Mouse (Mus musculus) bone marrow, adult 2 months (tissue): ENCODE measurements at regions not wholly inside any gene's neighbourhood (a gene's known extent, or its start where the extent isn't known, plus 50 kb on each side); places are given as distances from the start of the nearest gene placed in this dataset.

ENCODE experiments used
- H3K27ac ChIP-seq: fragments of 200-500 bp; 2 replicates; pipeline ENCODE4 v1.5.1; 2012; ENCODE audit warnings: low read depth, mild to moderate bottlenecking, control low read depth, inconsistent platforms, low read length; ENCODE audit not compliant: control insufficient read depth, poor library complexity, insufficient read depth
- H3K4me1 ChIP-seq: fragments of 200-500 bp; 2 replicates; pipeline ENCODE4 v1.6.1; 2011; ENCODE audit warnings: low read length; ENCODE audit not compliant: control insufficient read depth, insufficient read depth
- H3K4me3 ChIP-seq: fragments of 200-500 bp; replicated peaks from 2 replicates; pipeline ENCODE3; 2011; ENCODE audit warnings: mild to moderate bottlenecking, low read depth, low read length, control low read depth; ENCODE audit not compliant: control insufficient read depth
- CTCF ChIP-seq: fragments of 200-500 bp; IDR thresholded peaks from 2 replicates; pipeline ENCODE4 v1.5.1; 2011; ENCODE audit warnings: low read length, control low read depth; ENCODE audit not compliant: control insufficient read depth, insufficient read depth
- POLR2A ChIP-seq: fragments of 200-500 bp; IDR thresholded peaks from 2 replicates; pipeline ENCODE4 v1.6.1; 2011; ENCODE audit warnings: low read depth, mild to moderate bottlenecking, control low read depth, low read length, borderline replicate concordance; ENCODE audit not compliant: control insufficient read depth
- WGBS: fragments of 180-500 bp; shearing (Covaris S2); methylation state at CpG from one replicate; pipeline ENCODE4 v1.1.7; 2018; 5-methylcytosine and 5-hydroxymethylcytosine counted together

GRCm38 (mm10) chr14:105448919-105449458, 190.6 kb downstream of the Ndfip2 start:
- WGBS: 26% methylated on average over 3 of the region's 3 CpGs
- no peak for TF ChIP-seq CTCF
- TF ChIP-seq POLR2A: no peak
- Histone ChIP-seq H3K27ac (no peak overlapping the region), H3K4me3 (no peak overlapping the region), H3K4me1 (no peaks in the 10 kb centered on the region)

- H3K27ac ChIP-seq: no peak overlapping the region
- TF ChIP-seq CTCF (no peak), POLR2A (no peak)
- H3K4me3 ChIP-seq: no peak overlapping the region
- 86% methylated on average over 5 of the region's 5 CpGs for WGBS
- H3K4me1 ChIP-seq: no peaks in the 10 kb centered on the region
Observed at GRCm38 (mm10) chr14:105447088-105447487, 188.7 kb downstream of the Ndfip2 start.

GRCm38 (mm10) chr14:105435343-105435742, 177.0 kb downstream of the Ndfip2 start:
- Histone ChIP-seq H3K4me3 (no peak overlapping the region), H3K4me1 (no peaks in the 10 kb centered on the region; the same call in 1 of the 2 replicates), H3K27ac (no peak overlapping the region)
- 27% methylated on average over 6 of the region's 6 CpGs for WGBS
- TF ChIP-seq CTCF (no peak), POLR2A (no peak)

GRCm38 (mm10) chr14:105433456-105433855, 175.1 kb downstream of the Ndfip2 start:
- Histone ChIP-seq H3K27ac (no peak overlapping the region), H3K4me3 (no peak overlapping the region), H3K4me1 (no peaks in the 10 kb centered on the region; the same call in 1 of the 2 replicates)
- 49% methylated on average over 2 of the region's 2 CpGs for WGBS
- TF ChIP-seq POLR2A: no peak
- no peak for TF ChIP-seq CTCF

- TF ChIP-seq POLR2A: no peak
- TF ChIP-seq CTCF: no peak
- 69% methylated on average over 4 of the region's 4 CpGs for WGBS
- Histone ChIP-seq H3K27ac (no peak overlapping the region), H3K4me3 (no peak overlapping the region), H3K4me1 (no peaks in the 10 kb centered on the region; the same call in 1 of the 2 replicates)
Observed at GRCm38 (mm10) chr14:105432670-105433069, 174.3 kb downstream of the Ndfip2 start.

GRCm38 (mm10) chr14:105431584-105431983, 173.2 kb downstream of the Ndfip2 start:
- no peaks in the 10 kb centered on the region; the same call in 1 of the 2 replicates for H3K4me1 ChIP-seq
- H3K27ac ChIP-seq: no peak overlapping the region
- TF ChIP-seq CTCF (no peak), POLR2A (no peak)
- 44% methylated on average over 4 of the region's 4 CpGs for WGBS
- H3K4me3 ChIP-seq: no peak overlapping the region

- H3K27ac ChIP-seq: no peak overlapping the region
- WGBS: 64% methylated on average over 5 of the region's 5 CpGs
- no peaks in the 10 kb centered on the region; the same call in 1 of the 2 replicates for H3K4me1 ChIP-seq
- H3K4me3 ChIP-seq: no peak overlapping the region
- TF ChIP-seq POLR2A (no peak), CTCF (no peak)
Observed at GRCm38 (mm10) chr14:105429664-105430257, 171.4 kb downstream of the Ndfip2 start.

GRCm38 (mm10) chr14:105427474-105427901, 169.1 kb downstream of the Ndfip2 start:
- WGBS: 38% methylated on average over 17 of the region's 17 CpGs
- Histone ChIP-seq H3K4me1 (no peaks in the 10 kb centered on the region; the same call in 1 of the 2 replicates), H3K27ac (no peak overlapping the region), H3K4me3 (no peak overlapping the region)
- TF ChIP-seq CTCF (no peak), POLR2A (no peak)
